Mouse (Mus musculus): ENCODE measurements around the gene Olfr1507. TPM values are rescaled to one million over a fixed set of nuclear protein-coding genes. Genes with fewer than 3 reads are reported as not detected.

Gene Olfr1507
- total RNA-seq (2021), result not detected in 2 replicates
- long read RNA-seq, result 0 reads

DNA sequence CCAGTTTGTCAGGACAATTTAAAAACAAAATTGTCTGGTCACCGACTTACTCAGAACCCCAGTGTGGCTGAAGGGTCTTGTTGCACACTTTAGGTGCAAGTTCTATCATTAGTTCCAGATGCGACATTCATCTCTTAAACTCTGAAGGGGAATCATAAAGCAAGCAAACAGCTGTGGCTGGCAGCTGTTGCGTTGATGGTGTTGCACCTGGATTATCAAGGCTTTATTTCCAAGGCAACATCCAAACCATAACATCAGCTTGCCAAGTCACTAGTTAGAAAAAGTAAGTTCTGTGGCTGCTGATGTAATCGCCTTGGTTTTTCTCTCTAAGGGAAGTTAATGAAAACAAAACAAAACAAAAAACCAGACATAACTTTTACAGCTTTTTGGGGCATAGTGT lies at the start of gene Olfr1507:
Gene Olfr1507, minus strand, starts transcription at position 234 of the 400 bp plus-strand sequence.
- no peak for DNase-seq

- DNase-seq, result no peak
Measured at GRCm38 (mm10) chr14:52533336-52533735, 37.8 kb upstream of the Olfr1507 start.

DNA sequence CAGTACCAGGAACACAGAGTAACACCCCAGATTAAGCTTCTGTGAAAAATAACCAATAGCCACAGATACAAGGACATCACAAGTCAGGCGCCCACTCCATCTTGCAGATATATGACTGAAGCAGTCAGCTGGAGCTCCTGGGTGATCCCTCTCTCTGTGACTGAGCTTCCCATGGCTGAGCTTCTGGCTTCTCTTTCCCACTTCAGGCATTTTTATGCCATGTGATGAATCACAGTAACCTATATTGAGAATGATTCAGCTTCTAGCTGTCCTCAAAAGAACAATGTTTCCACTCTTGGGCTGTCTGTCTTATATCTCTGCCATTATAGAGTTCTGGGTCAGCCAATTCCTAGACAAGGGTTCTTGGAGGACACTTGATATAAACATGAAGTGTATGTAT lies 29.4 kb upstream of the Olfr1507 start:
- no peak for DNase-seq

- DNase-seq, result no peak
Measured at GRCm38 (mm10) chr14:52467395-52467794, 28.2 kb downstream of the Olfr1507 start, which contains the start of gene Olfr1508. TSS of gene Olfr1508 (minus strand) at chr14:52467495.

- no peak for DNase-seq
Measured at GRCm38 (mm10) chr14:52465738-52466137, 29.8 kb downstream of the Olfr1507 start.

DNA sequence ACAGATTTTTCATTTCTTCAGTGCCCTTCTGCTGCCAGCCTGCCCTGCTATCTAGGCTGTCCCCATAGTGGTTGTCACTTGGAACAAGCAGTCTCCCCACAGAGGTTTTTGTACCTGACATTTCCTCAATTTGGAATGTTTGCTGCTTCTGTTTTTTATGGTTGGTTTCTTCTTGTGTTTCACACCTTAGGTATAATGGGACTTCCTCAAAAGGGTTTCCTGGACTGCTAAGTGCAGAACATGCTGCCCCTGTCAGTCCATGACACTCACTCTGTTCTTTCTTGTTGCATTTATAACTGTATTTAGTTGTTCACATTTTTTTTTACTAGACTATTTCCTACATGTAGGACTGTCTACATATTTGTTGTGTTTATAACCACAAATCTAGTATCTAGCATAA lies 33.6 kb downstream of the Olfr1507 start:
- DNase-seq, result no peak

GRCm38 (mm10) chr14:52451138-52451537 lies 44.4 kb downstream of the Olfr1507 start:
- no peak for DNase-seq

DNA sequence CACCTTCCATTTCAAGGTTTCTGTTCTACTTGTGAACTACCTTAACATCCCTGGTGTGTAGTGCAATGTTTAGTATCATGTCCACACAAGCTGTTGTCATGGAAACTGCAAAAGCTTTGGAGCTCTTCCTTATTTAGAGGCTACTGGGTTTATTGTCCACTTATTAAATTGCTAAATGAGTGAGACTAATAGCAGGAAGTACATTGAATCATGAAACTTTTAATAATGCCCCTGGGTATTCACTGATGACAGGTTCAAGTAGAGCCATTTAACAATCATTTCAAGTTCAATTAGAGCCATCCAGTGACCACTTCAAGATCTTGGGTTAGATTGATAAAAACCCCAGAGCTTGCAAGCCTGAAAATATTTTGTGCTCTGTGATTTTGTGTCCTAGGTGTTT lies 52.9 kb downstream of the Olfr1507 start, which contains the start of gene Olfr1509:
Gene Olfr1509, plus strand, starts transcription at position 301 of the 400 bp plus-strand sequence.
- no peak for DNase-seq

Other genes with a start within 250 kb of the Olfr1507 start
- 104 and 109 TPM in 2 replicates for gene Chd8, start 238.0 kb downstream of the Olfr1507 start, total RNA-seq (2021)
- 39.7 and 51.3 TPM in 2 replicates for gene Tox4, start 216.6 kb downstream of the Olfr1507 start, total RNA-seq (2021)
- 35.7 and 37.8 TPM in 2 replicates for gene Rab2b, start 216.2 kb downstream of the Olfr1507 start, total RNA-seq (2021)
- 54.4 and 64.8 TPM in 2 replicates for gene Mettl3, start 190.6 kb downstream of the Olfr1507 start, total RNA-seq (2021)
- gene Sall2, start 167.0 kb downstream of the Olfr1507 start, total RNA-seq (2021), result 8.7 and 9.5 TPM in 2 replicates
- not detected in 2 replicates for gene Olfr1513, start 139.3 kb downstream of the Olfr1507 start, total RNA-seq (2021)
- gene Olfr1512, start 116.6 kb downstream of the Olfr1507 start, total RNA-seq (2021), result not detected in 2 replicates
- not detected in 2 replicates for gene Olfr1511, start 98.4 kb downstream of the Olfr1507 start, total RNA-seq (2021)
- gene Olfr1510, start 81.4 kb downstream of the Olfr1507 start, total RNA-seq (2021), result not detected in 2 replicates
- not detected in 2 replicates for gene Olfr1509, start 52.8 kb downstream of the Olfr1507 start, total RNA-seq (2021)
- not detected in 2 replicates for gene Olfr1508, start 28.3 kb downstream of the Olfr1507 start, total RNA-seq (2021)

All from adrenal gland, postnatal 25 days (tissue).